Mouse (Mus musculus) brain, embryonic 14.5 days (tissue): Measurements from ENCODE around the gene Sdk1. TPM values are rescaled to one million over a fixed set of nuclear protein-coding genes. Genes with fewer than 3 reads are reported as not detected.
A peak's percentile ranks its signal among the peaks of the same experiment; 100 is the strongest.
"Not testable (repeated sequence)": the region's sequence is repeated elsewhere in the genome, so short reads cannot be mapped to it uniquely, and the experiment has no call there.

ENCODE experiments used
- DNase-seq: peaks from one replicate; pipeline ENCODE4 v3.0.0-alpha.2; 2011; ENCODE audit warnings: low read depth
- CTCF ChIP-seq: fragments of 200-500 bp; IDR thresholded peaks from 2 replicates; pipeline ENCODE4 v1.5.1; 2012; ENCODE audit warnings: inconsistent platforms, mild to moderate bottlenecking, moderate library complexity, borderline replicate concordance; ENCODE audit not compliant: insufficient read depth, insufficient read length; ENCODE audit errors: extremely low read depth
- POLR2A ChIP-seq: fragments of 200-500 bp; IDR thresholded peaks from 2 replicates; pipeline ENCODE4 v1.6.1; 2012; ENCODE audit warnings: mild to moderate bottlenecking, inconsistent platforms, borderline replicate concordance; ENCODE audit not compliant: poor library complexity, insufficient read depth, insufficient read length, severe bottlenecking; ENCODE audit errors: extremely low read depth
- polyA plus RNA-seq: library from polyadenylated mRNA; depleted of rRNA; stranded (reverse); fragments of >200 nt; gene quantifications from 2 replicates; pipeline ENCODE4 v1.2.3, GENCODE M21; 2012

The Sdk1 gene
- polyA plus RNA-seq, 1 experiment, result 7.3 TPM

DNA sequence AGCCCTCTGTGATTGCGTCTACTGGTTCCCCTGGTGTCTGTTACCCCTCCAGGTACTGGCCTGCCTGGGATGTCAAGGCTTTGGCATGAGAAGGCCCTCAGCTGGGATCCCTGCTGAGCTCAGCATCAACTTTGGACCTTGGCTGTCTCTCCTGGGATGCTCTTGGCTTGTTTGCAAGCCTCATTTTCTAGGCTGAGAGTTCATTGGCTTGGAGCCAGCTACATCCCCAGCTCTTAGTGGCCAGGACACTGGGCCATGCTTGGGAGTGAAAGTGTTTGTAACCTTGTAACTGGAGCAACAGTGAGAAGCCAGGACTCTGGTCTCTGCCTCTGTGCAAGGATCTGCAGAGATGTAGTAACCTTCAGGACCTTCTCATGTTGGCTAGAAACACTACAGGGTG lies 333.0 kb downstream of the Sdk1 start:
- TF ChIP-seq CTCF, result no peak
- no peak for TF ChIP-seq POLR2A
- DNase-seq, result peak; percentile 52

DNA sequence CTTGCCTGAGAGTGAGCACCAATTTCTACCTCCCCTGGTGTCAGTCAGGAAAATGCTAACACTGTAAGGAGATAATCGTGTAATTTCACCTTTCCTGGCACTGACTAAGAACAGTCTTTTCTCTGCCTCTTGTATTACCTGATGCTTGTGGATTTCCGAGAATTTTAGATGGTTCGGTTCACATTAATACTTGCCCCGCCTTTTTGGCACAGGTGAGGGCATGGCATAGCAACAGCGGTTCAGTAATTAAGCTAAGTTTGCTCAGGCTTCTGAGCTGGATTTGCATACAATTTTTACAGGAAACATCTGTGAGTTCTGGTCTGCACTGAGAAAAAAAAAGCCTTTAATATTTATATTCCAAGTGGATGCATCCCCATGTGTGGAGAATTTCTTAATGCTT lies 350.0 kb downstream of the Sdk1 start:
- no peak for DNase-seq
- TF ChIP-seq POLR2A, result no peak
- no peak for TF ChIP-seq CTCF

GRCm38 (mm10) chr5:141612721-141613120 lies 371.4 kb downstream of the Sdk1 start:
- peak; percentile 19 for DNase-seq
- TF ChIP-seq CTCF, result no peak
- TF ChIP-seq POLR2A, result no peak

DNA sequence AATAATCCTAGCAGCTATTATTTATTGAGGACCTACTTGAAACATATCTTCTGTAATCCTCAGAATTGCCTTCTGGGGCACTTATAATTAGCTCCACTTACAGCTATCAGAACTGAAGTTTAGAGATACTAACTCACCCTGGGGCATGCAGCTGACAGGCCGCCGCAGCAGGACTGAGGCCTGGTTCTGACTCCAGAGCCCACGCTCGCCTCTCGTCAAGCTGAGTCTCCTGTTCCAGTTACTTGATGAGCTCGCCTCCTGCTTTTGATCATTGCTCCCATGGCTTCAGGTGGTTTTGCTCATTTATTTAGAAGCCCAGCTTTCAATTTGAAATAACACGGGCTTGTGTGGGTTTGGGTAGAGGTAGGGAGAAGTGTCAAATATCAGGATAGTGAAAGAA lies 374.5 kb downstream of the Sdk1 start:
- peak; percentile 56 for DNase-seq
- TF ChIP-seq CTCF (no peak), POLR2A (no peak)

DNA sequence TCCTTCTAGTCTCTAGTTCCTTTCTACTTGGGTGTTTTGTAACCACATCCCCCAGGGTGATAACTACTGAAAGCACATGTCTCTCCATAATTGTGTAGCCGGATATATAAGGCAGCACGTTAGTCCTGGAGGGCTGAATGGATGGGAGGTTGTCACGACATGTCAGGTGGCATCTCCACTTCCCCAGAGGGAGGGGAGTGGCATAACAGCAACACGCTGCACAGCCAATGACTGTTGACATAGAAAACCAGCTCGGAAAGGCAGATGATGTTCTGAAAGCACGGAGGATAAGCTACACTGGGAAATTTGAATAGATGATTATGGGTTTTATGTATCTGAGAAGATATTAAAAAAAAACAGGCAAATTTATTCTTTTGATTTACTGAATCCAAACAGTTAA lies 376.4 kb downstream of the Sdk1 start:
- peak; percentile 60 for DNase-seq
- TF ChIP-seq CTCF (no peak), POLR2A (no peak)

- DNase-seq, result no peak
- TF ChIP-seq CTCF, result no peak
- TF ChIP-seq POLR2A, result no peak
Observed at GRCm38 (mm10) chr5:141625401-141625800, 384.1 kb downstream of the Sdk1 start.

- TF ChIP-seq CTCF (no peak), POLR2A (no peak)
- no peak for DNase-seq
Observed at GRCm38 (mm10) chr5:141631641-141632040, 390.4 kb downstream of the Sdk1 start.

GRCm38 (mm10) chr5:141633271-141633670 lies 392.0 kb downstream of the Sdk1 start:
- TF ChIP-seq POLR2A (no peak), CTCF (no peak)
- DNase-seq, result no peak

- TF ChIP-seq CTCF, result no peak
- TF ChIP-seq POLR2A, result no peak
- DNase-seq, result no peak
Observed at GRCm38 (mm10) chr5:141636406-141636805, 395.1 kb downstream of the Sdk1 start.

DNA sequence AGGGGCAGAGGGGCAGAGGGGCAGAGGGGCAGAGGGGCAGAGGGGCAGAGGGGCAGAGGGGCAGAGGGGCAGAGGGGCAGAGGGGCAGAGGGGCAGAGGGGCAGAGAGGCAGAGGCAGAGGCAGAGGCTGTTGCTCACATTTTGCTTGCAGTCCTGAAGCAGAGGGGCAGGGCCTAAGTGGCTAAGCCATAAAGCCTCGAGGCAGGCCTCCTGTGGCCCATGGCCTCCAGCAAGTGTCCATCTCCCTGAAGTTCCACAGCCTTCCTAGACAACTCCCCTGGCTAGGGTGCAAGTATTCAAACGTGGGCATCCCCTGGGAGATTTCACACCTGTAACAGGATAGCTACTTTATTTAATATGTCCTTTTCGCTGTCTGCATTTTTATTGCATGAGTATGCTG lies 395.8 kb downstream of the Sdk1 start:
- not testable (repeated sequence) for DNase-seq

DNA sequence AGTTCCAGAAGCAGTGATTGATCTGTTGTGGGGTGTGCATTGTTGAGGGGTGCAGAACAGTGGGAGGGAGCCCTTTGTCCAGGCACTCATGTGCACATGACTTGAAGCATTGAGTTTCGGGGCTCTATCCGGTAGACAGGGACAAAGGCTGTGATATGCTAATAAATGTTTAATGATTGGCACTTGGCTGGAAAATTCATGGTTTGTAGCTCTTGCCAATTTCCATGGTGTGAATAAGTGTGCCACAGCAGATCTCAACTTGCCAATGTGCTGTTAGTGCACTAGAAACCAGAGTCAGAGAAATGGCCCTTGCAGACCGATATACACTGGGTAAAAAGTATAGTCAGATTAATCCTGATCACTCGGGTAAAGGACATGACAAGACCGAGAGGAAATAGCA lies 404.4 kb downstream of the Sdk1 start:
- no peak for TF ChIP-seq CTCF

DNA sequence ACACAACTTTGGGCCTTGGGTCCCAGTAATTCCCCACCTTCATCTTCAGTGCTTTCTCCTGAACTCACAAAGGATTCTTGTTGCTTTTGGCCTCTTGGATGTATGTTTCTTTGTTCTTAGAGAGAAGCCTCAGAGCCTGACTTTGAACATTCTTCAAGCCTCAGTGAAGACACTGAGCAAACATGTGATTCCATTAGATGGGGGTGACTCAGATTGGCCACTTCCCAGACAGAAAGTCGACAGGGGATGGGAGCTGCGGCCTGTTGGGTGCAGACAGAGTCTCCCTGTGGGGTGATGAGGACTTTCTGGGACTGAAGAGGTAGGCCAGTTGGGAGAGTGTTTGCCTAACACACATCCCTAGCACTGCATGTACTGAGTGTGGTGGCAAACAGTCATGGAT lies 405.3 kb downstream of the Sdk1 start:
- TF ChIP-seq POLR2A (no peak), CTCF (no peak)
- DNase-seq, result no peak

More for the DNA sequence above, 404.4 kb downstream of the Sdk1 start:
- DNase-seq, result peak; percentile 68

DNA sequence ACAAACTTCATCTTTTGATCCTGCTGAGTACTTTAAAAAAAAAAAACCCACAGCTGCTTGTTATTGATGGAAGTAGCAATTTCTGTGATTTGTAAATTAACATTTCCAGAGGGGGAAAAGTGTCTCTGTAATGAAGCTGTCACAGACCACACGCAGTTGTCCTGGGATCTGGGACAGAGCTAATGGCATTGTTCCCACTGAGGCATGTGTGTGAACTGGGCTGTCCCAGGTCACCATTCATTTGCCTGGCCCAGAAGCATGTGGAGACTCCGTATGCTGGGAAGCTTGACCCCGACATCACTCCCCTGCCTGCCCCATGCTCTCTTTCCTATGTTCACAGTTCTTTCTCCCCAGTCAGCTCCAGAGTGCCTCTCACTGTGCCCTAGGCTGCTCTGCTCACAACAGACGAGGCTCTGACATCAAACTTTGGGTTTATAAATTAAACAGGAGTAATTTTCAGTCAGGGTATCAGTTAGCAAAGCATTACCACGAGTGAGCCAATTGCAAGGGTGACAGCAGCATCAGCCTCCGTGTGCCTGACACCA lies 408.6 kb downstream of the Sdk1 start:
- no peak for DNase-seq
- no peak for TF ChIP-seq POLR2A
- no peak for TF ChIP-seq CTCF
